Mouse (Mus musculus) cortical plate, adult 2 months (tissue): ENCODE results near the gene Cnbd2. TPM values are rescaled to one million over a fixed set of nuclear protein-coding genes. Genes with fewer than 3 reads are reported as not detected.
A peak's percentile ranks its signal among the peaks of the same experiment; 100 is the strongest.

Source experiments
- H3K27ac ChIP-seq: fragments of 200-500 bp; 2 replicates; pipeline ENCODE4 v1.5.1; 2012; ENCODE audit warnings: low read length, control low read depth, inconsistent platforms; ENCODE audit not compliant: insufficient read depth
- H3K4me1 ChIP-seq: fragments of 200-500 bp; 2 replicates; pipeline ENCODE4 v1.6.1; 2011; ENCODE audit warnings: low read length; ENCODE audit not compliant: control insufficient read depth, insufficient read depth
- H3K4me3 ChIP-seq: fragments of 200-500 bp; 2 replicates; pipeline ENCODE4 v1.5.1; 2011; ENCODE audit warnings: mild to moderate bottlenecking, low read length, control low read depth; ENCODE audit not compliant: insufficient read depth
- CTCF ChIP-seq: fragments of 200-500 bp; IDR thresholded peaks from 2 replicates; pipeline ENCODE4 v1.5.1; 2011; ENCODE audit warnings: mild to moderate bottlenecking, control low read depth, low read length; ENCODE audit not compliant: insufficient read depth; ENCODE audit errors: extremely low read depth
- POLR2A ChIP-seq: fragments of 200-500 bp; IDR thresholded peaks from 2 replicates; pipeline ENCODE4 v1.6.1; 2011; ENCODE audit warnings: mild to moderate bottlenecking, low read length, control low read depth; ENCODE audit not compliant: insufficient read depth; ENCODE audit errors: extremely low read depth
- polyA plus RNA-seq: library from polyadenylated mRNA; depleted of rRNA; stranded (reverse); fragments of >200 nt; gene quantifications from 2 replicates; pipeline ENCODE4 v1.2.3, GENCODE M21; 2012

The Cnbd2 gene
- polyA plus RNA-seq, 1 experiment = 6.0 TPM

DNA sequence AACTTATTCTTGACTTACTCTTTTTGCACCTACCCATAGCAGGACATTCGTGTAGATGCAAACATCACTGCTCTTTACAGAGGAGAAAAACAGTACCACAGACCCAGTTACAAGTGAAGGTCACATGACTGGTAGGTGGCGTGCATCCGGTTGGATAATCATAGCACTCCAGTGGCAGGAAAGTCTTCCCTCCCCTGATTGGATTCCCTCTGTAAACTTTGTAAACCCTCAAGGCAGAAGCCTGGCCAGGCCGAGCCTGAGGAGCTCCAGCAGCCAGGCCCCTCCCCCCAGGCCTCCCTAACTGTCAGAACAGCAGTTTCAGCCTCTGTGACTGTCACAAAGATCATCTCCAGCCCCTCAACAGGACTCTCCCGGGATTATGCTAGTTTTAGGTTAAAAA is 12.6 kb downstream of the Cnbd2 start:
- Histone ChIP-seq H3K27ac (no peak overlapping the region), H3K4me3 (no peak overlapping the region), H3K4me1 (peaks cover 4% of the 10 kb centered on the region)
- no peak for TF ChIP-seq CTCF
- TF ChIP-seq POLR2A = no peak

DNA sequence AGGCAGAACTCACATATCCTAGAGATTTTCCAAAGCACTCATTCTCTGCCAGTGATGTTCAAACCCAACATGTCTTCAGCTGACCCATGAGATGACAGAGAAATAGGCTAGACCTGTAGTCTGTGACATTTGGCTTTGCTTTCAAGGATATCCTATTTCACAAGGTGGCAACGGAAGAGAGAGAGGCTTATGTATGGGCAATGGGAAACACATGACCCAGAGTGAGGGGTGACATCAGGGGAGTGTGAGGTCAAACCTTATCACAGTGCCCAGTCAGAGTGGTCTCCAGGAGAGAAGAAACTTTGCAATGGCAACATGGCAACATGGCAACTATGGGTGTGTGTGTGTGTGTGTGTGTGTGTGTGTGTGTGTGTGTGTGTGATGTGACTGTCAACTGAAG is 18.6 kb downstream of the Cnbd2 start:
- no peak overlapping the region for H3K27ac ChIP-seq

DNA sequence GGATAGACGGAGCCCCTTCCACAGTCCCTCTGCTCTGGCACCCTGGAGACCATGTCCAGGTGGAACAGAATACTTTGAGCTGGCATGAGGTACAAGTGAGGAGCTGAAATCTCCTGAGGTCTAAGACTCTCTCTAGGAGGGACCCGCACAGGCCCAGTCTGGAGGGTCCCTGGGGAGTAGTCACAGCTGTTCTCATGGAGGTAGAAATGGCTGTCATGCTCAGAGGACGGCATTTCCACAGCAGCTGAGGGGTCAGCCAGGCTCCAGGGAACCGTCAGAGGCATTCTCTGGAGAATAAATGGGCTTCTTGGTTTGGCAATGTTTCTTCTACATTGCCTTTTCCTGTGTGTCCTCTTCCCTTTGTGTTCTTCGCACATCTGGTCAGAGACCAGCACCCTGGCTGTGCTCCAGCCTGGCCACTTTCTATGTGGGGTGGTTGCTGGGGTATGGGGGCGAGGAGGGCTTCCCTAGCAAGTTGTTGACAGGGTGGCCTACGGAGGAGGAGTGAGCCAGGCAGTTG is 19.4 kb downstream of the Cnbd2 start:
- no peak for TF ChIP-seq CTCF
- no peak for TF ChIP-seq POLR2A
- Histone ChIP-seq H3K4me1 (no peaks in the 10 kb centered on the region), H3K27ac (no peak overlapping the region), H3K4me3 (no peak overlapping the region)

More for the DNA sequence above, 18.6 kb downstream of the Cnbd2 start:
- Histone ChIP-seq H3K4me3 (no peak overlapping the region), H3K4me1 (no peaks in the 10 kb centered on the region)
- no peak for TF ChIP-seq POLR2A
- TF ChIP-seq CTCF = no peak

DNA sequence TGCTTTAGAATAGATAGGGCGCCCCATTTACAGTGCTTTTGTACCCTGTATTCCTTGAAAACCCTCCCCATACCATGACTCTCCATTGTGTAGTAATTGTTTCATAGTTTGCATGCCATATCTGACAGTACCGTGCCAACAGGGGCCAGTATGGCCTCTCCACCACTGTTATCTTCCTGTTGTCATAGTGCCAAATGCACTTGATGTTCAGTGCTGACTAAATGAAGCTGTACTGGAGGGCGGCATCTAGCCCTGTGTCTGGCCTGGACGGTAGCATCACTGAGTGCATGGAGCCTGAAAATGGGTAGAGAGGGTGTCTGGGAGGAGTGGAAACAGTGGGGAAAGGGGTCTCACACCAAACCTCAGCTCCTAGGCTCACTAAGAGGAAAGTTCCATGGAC is 28.0 kb downstream of the Cnbd2 start:
- Histone ChIP-seq H3K4me1 (no peaks in the 10 kb centered on the region), H3K27ac (no peak overlapping the region), H3K4me3 (no peak overlapping the region)
- TF ChIP-seq CTCF = no peak
- no peak for TF ChIP-seq POLR2A

DNA sequence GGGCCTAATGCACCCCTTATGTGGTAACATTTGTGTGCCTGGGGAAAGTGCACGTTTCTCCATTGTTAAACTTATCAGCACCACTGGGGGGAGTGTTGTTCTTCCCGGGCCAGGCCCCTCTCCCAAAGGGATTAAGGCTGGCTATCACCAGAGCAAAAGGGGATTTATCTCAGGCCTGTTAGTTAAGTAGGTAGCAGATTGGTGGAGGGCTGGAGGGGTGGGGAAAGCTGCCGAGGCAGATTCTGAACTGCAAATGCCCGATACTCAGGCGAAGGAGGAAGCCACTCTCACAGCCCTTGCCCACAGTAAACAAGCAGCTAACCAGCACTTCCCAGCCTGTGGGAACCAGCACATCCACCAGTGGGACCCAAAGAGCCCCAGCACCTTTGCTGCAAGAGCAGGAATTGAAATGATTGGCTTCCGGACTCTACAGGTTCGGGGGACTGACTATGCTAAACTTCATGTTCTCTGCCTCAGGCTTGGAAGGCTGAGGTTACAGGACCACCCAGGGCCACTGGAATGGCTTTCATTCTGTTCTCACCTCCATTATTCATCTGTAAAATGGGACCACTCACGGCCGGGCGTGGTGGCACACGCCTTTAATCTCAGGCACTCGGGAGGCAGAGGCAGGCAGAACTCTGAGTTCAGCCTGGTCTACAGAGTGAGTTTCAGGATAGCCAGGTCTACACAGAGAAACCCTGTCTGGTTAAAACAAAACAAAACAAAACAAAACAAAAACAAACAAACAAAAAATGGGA is 32.9 kb downstream of the Cnbd2 start:
- Histone ChIP-seq H3K4me1 (no peaks in the 10 kb centered on the region), H3K27ac (no peak overlapping the region), H3K4me3 (no peak overlapping the region)
- TF ChIP-seq CTCF (0 out of 2 replicates have a peak, but pooled peaks have one; percentile 28), POLR2A (no peak)

DNA sequence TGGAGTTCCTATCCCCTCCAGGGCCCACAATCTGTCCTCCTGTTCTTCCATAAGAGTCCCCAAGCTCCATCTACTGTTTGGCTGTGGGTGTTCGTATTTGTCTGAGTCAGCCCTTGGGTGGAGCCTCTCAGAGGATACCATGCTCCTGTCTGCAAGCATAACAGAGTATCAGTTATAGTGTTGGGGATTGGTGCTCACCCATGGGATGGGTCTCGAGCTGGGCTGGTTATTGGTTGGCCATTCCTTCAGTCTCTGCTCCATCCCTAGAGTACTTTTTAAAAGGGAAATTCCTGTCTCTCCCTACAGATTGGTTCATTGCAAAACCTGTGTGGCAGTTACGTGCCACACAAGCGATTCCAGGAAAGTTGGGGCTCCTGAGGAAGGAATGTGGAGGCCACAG is 36.7 kb downstream of the Cnbd2 start:
- no peaks in the 10 kb centered on the region for H3K4me1 ChIP-seq
- H3K4me3 ChIP-seq = no peak overlapping the region
- no peak overlapping the region for H3K27ac ChIP-seq
- TF ChIP-seq CTCF = no peak
- TF ChIP-seq POLR2A = no peak

DNA sequence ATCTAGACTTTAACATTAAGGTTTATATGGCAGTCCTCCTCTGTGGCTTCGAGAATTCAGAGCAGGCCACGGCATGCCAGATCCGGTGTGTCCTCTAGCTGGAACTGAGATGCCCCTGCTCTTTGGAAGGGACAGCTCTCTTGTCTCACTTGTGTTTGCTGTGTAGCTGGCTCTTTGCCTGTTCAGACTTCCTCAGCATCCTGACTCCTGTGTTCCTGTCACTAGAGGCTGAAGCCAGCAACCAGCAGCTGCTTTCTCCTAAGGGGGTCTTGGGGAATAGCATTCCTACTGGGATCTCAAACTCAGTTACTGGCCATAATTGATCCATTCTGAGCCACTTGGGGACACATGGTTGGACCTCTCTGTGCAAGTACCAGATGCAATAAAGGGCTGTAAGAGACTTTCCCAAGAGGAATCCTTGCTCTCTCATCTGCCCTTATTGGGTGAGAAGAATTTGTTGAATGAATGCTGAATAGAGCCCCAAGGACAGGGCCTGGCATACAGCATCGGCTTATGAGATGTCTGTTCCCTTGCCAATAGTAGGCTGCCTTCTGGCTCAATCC is 37.3 kb downstream of the Cnbd2 start:
- no peak for TF ChIP-seq POLR2A
- no peak for TF ChIP-seq CTCF
- Histone ChIP-seq H3K4me1 (no peaks in the 10 kb centered on the region), H3K4me3 (no peak overlapping the region), H3K27ac (no peak overlapping the region)

DNA sequence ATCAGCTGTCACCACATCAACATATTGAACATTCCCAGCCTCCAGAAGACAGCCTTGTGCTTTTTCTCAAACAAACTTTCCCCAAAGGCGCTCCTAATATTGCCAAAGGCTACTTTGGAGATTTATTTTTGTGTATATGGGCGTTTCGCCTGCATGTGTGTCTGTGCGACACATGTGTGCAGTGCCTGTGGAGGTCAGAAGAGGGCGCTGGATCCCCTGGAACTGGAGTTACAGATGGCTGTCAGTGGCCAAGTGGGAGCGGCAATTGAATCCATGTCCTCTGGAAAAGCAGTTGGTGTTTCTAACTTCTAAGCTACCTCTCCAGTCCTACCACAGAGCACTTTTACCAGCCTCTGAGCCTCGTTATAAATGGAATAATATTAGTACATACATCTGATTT is 39.1 kb downstream of the Cnbd2 start:
- no peaks in the 10 kb centered on the region for H3K4me1 ChIP-seq
- no peak overlapping the region for H3K27ac ChIP-seq
- H3K4me3 ChIP-seq = no peak overlapping the region
- TF ChIP-seq POLR2A (no peak), CTCF (no peak)

DNA sequence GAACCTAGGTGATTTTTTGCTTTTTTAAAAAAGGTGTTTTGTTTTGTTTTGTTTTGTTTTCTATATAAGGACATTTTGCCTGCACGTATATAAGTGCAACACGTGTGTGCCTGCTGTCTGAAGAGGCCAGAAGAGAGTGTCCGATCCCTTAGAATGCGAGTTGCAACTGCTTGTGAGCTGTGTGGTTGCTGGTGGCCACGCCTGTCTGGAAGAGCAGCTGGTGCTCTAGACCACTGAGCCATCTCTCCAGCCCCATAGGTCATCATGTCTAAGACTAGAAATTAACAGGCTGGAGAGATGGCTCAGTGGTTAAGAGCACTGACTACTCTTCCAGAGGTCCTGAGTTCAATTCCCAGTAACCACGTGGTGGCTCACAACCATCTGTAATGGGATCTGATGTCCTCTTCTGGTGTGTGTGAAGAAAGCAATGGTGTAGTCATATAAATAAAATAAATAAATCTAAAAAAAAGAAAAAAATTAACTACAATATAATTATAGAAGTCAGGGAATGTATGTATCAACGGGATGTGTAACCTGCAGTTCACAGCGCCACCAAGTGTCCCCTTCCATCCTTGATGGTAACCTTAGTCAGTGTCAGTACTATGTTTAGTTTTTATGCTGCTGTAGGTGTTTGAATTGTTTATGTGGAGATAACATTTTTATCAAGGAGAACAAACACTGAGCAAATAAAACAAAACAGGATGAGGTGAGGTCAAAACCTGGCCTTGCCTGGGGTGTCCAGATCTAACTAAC is 40.5 kb downstream of the Cnbd2 start:
- Histone ChIP-seq H3K27ac (no peak overlapping the region), H3K4me1 (no peaks in the 10 kb centered on the region), H3K4me3 (no peak overlapping the region)
- no peak for TF ChIP-seq POLR2A
- peak; percentile 32; the same call in 1 of the 2 replicates for TF ChIP-seq CTCF

DNA sequence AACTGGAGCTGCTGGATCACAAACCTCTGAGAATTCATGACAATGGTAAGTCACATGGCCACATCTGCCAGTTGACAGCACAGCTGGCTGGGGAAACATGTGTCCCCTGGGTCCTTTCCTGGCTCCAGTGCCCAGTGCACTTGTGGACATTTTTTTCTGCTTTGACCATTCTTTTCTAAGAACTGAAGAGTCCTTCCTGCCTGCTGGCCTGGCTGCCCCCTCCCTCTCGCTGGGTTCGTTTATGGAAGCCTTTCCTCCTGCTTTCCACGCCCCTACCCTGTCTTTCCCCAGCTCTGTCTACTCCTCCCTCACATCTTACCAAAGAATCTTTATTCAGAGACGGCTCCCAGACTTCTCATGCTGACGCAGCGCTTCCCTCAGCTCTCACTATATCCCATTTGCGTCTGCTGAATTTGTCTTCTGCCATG is 41.2 kb downstream of the Cnbd2 start:
- no peak overlapping the region for H3K4me3 ChIP-seq
- TF ChIP-seq CTCF (no peak), POLR2A (no peak)
- no peak overlapping the region for H3K27ac ChIP-seq
- H3K4me1 ChIP-seq = no peaks in the 10 kb centered on the region
